Mouse (Mus musculus) bone marrow macrophage, adult 2 months (primary cell): ENCODE results near the gene Adgrf2.

ENCODE experiments used
- CTCF ChIP-seq: IDR thresholded peaks from 2 replicates; pipeline ENCODE4 v1.5.1; 2012; ENCODE audit warnings: low read depth, mild to moderate bottlenecking, low read length, moderate library complexity
- POLR2A ChIP-seq: IDR thresholded peaks from 2 replicates; pipeline ENCODE4 v1.6.1; 2012; ENCODE audit warnings: mild to moderate bottlenecking, low read depth, low read length, borderline replicate concordance

DNA sequence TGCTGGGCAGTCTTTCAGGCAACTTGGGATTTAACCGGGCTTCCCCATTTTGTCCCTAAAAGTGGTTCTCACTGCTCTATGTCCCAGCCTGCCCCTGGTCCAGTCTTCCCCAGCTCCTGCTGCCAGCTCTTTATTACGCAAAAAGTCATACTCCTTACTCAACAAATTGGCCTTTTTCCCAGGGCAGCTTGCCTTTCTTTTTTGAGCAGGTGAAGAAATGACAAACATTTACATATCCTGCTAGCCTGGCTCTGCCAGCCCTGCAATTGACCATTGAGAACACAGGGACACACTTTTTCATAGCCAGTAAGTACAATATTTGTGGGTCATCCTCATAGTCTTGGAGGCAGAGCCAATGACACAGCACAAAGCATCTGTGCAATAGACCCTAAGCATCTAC, 10.2 kb upstream of the Adgrf2 start:
- TF ChIP-seq CTCF (no peak), POLR2A (no peak)
